Mouse (Mus musculus) embryonic facial prominence, embryonic 15.5 days (tissue): ENCODE results near the gene Tdrd6. TPM values are rescaled to one million over a fixed set of nuclear protein-coding genes. Genes with fewer than 3 reads are reported as not detected.

Experiments used
- ATAC-seq: fragments of 200-750 bp; cut with Nextera tagmentation; 2 replicates; pipeline ENCODE4 v1.8.0; 2017; ENCODE audit warnings: low read depth, moderate TSS enrichment; ENCODE audit not compliant: insufficient number of reproducible peaks, low FRiP score, low TSS enrichment
- H3K27ac ChIP-seq: fragments of 300-500 bp; sonication (generic); replicated peaks from 2 replicates; pipeline ENCODE4 v1.5.1; 2015; ENCODE audit warnings: mild to moderate bottlenecking, inconsistent platforms
- H3K27me3 ChIP-seq: fragments of 300-500 bp; sonication (generic); 2 replicates; pipeline ENCODE4 v1.6.1; 2015; ENCODE audit warnings: inconsistent platforms
- H3K36me3 ChIP-seq: fragments of 300-500 bp; sonication (generic); 2 replicates; pipeline ENCODE4 v1.6.1; 2015; ENCODE audit warnings: mild to moderate bottlenecking, inconsistent platforms
- H3K4me1 ChIP-seq: fragments of 300-500 bp; sonication (generic); 2 replicates; pipeline ENCODE4 v1.6.1; 2015; ENCODE audit warnings: inconsistent platforms
- H3K4me2 ChIP-seq: fragments of 300-500 bp; sonication (generic); replicated peaks from 2 replicates; pipeline ENCODE4 v1.6.1; 2015; ENCODE audit warnings: mild to moderate bottlenecking, inconsistent platforms
- H3K4me3 ChIP-seq: fragments of 300-500 bp; sonication (generic); replicated peaks from 2 replicates; pipeline ENCODE4 v1.5.1; 2015; ENCODE audit warnings: mild to moderate bottlenecking, inconsistent platforms
- H3K9ac ChIP-seq: fragments of 300-500 bp; sonication (generic); 2 replicates; pipeline ENCODE4 v1.6.1; 2015; ENCODE audit warnings: inconsistent platforms
- H3K9me3 ChIP-seq: fragments of 300-500 bp; sonication (generic); replicated peaks from 2 replicates; pipeline ENCODE4 v1.6.1; 2016; ENCODE audit warnings: inconsistent platforms
- WGBS: fragments of 180-500 bp; shearing (Covaris S2); methylation state at CpG from one replicate; pipeline ENCODE4 v1.1.7; 2015; 5-methylcytosine and 5-hydroxymethylcytosine counted together
- polyA plus RNA-seq: library from polyadenylated mRNA; unstranded; fragments of >200 nt; fragmentation: Nextera tagmentation; extraction: Ambion mirVana; gene quantifications from 2 replicates; pipeline ENCODE4 v1.2.1, GENCODE M21; 2015

Gene Tdrd6
- polyA plus RNA-seq, 1 experiment from 2014 or later = 0.04 TPM

DNA sequence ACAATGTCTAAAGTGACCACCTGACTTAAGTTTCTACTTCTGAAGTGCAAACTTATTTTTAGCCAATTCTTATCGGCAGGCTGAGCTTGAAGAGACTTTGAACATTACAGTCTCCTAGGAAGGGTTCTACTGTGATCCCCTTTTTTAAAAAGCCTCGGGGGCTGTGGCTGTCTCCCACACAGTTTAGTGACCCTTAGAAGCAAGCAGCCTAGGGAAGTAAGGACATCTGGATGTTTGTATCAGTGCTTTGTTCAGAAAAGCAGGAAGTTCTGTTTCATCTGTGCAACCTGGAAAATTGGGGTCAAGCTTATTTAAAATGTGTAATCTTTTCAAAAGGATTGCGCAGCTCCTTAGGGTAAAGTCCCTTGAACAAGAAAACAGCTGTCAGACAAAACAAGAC, 49.6 kb downstream of the Tdrd6 start:
- 0 out of 2 replicates have a peak overlapping the region, but pooled peaks have one; percentile 5 for H3K27ac ChIP-seq

DNA sequence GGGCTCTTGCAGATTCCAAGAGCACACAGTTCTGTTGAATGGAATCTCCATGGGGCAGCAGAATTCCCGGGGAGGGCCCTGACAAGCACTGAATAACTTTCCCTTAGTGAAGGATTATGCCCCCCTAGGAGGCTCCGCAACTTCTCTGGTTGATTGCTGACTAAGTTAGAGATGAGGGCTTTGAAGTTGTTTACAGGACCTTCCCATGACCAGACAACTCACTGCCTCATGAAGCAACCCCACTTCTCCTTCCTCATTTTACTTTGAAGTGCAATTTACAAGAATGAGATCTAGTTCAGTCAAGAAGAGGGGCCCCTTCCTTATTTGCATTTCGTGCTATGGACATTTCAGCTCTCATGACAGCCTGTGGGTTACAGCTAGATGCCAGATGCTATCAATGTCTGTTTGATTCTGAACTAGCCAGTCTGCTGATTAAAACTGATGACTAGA, 56.5 kb downstream of the Tdrd6 start:
- ATAC-seq = no peak
- peaks cover 2% of the 10 kb centered on the region for H3K4me1 ChIP-seq
- no peaks in the 10 kb centered on the region for H3K9me3 ChIP-seq
- no peaks in the 10 kb centered on the region for H3K36me3 ChIP-seq
- no peak overlapping the region for H3K4me2 ChIP-seq
- H3K27ac ChIP-seq = no peak overlapping the region
- 36% methylated on average over 3 of the region's 3 CpGs for WGBS
- no peak overlapping the region for H3K4me3 ChIP-seq
- no peak overlapping the region for H3K9ac ChIP-seq
- no peaks in the 10 kb centered on the region for H3K27me3 ChIP-seq

More for the DNA sequence above, 49.6 kb downstream of the Tdrd6 start:
- no peak for ATAC-seq
- 14% methylated on average over 3 of the region's 3 CpGs for WGBS
- H3K4me2 ChIP-seq = peak overlapping the region; percentile 21; the same call in 1 of the 2 replicates
- no peak overlapping the region for H3K9ac ChIP-seq
- no peaks in the 10 kb centered on the region for H3K9me3 ChIP-seq
- H3K36me3 ChIP-seq = no peaks in the 10 kb centered on the region
- H3K27me3 ChIP-seq = no peaks in the 10 kb centered on the region
- no peak overlapping the region for H3K4me3 ChIP-seq
- H3K4me1 ChIP-seq = peaks cover 15% of the 10 kb centered on the region; the same call in 1 of the 2 replicates

DNA sequence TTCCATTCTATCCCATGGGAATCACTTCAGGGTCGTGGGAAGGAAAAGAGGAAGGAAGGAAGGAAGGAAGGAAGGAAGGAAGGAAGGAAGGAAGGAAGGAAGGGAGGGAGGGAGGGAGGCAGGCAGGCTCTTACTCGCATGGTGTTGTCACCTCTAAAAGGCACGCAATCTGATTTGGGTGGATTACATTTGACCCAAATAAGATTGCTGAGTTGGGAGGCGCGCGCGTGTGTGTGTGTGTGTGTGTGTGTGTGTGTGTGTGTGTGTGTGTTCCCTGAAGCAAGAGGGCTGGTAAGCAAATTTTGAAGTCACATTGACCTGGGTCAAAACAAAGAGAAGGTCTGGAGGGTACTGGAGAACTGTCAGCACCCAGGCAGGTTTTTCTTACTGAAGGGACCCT, 60.8 kb downstream of the Tdrd6 start:
- 58% methylated on average over 7 of the region's 7 CpGs for WGBS
- Histone ChIP-seq H3K27ac (no peak overlapping the region), H3K4me3 (no peak overlapping the region), H3K4me1 (peaks cover 6% of the 10 kb centered on the region), H3K9me3 (no peaks in the 10 kb centered on the region), H3K27me3 (no peaks in the 10 kb centered on the region), H3K9ac (no peak overlapping the region), H3K4me2 (no peak overlapping the region), H3K36me3 (no peaks in the 10 kb centered on the region)
- no peak for ATAC-seq

DNA sequence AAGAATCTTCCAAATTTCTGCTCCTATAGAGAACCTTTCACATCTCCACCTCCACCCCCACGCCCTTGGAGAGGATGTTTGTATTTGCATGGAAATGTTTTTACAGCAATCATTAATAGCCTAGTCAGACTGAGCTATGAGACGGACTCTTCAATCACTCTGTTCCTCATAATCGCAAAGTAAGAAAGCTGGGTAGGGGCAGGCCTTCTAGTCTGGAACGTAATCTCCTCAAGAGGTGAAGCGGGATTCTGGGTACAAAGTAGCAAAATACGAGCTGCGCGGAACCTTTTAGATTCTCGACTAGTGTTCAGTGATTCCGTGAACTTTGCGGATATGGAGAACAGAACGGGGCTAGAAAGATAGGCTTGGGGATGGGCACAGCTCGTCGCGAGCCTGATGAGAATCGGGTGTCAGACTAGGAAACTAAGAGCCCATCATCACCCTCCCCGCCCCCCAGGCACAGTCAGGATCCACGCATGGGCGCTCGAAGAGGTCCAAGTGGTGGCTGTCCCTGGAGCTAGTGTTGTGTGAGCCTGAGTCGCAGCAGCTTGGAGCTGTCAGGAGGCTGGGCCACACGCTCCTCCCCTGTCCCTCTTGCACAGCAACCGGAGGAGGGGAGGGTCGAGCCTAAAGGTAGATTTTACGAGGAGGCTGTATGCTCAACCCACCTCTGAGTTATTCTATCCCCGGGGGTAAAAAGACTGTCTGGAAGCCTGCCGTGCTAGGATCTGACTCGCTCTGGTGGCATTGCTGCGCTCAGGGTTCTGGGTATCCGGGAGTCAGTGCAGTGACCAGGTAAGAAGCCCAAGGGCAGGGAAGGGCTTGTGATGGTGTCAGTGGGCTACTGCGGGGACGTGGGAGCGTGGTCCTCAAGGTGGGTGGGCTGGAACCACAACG, 61.9 kb downstream of the Tdrd6 start, which contains the start of gene Pla2g7:
Gene Pla2g7 (plus strand): TSS at position 107 of the 897 bp plus-strand sequence.
- Histone ChIP-seq H3K4me1 (peaks cover 6% of the 10 kb centered on the region), H3K4me2 (peak within 1 kb of the TSS; percentile 75), H3K9ac (peak within 1 kb of the TSS; percentile 33; the same call in 1 of the 2 replicates), H3K4me3 (peak within 1 kb of the TSS; percentile 46), H3K27me3 (no peaks in the 10 kb centered on the region), H3K36me3 (no peaks in the 10 kb centered on the region), H3K9me3 (no peaks in the 10 kb centered on the region), H3K27ac (peak within 1 kb of the TSS; percentile 58; the same call in 1 of the 2 replicates)
- WGBS = 1% methylated on average over 34 of the region's 34 CpGs
- peak; percentile 73; the same call in 1 of the 2 replicates for ATAC-seq

DNA sequence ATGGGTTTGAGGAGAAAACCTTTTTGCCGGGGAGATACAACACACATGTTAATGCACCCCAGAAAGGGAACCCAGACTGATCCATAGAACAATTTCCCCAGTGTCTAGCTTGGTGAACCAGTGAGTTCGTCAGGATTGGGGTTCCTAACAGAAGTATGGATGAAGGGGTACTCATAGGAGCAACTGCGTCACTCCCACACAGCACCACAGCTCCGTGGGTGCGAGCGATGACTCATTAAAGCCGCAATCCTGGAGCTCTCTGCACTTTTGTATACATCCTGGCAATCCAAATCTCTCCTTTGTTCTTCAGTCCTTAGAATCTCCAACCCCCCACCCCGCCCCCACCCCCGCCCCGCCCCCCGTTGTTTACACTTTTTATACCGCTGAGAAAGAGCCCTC, 62.5 kb downstream of the Tdrd6 start:
- Histone ChIP-seq H3K27ac (no peak overlapping the region), H3K9ac (no peak overlapping the region), H3K4me2 (peak overlapping the region; percentile 75), H3K36me3 (no peaks in the 10 kb centered on the region), H3K27me3 (no peaks in the 10 kb centered on the region), H3K4me3 (peak overlapping the region; percentile 46), H3K4me1 (peaks cover 6% of the 10 kb centered on the region), H3K9me3 (no peaks in the 10 kb centered on the region)
- ATAC-seq = no peak
- 9% methylated on average over 12 of the region's 12 CpGs for WGBS

Other genes starting within 250 kb of the Tdrd6 start
- 0.25 and 0.40 TPM in 2 replicates for gene Mep1a, start 127.5 kb downstream of the Tdrd6 start, polyA plus RNA-seq
- 0.59 and 1.3 TPM in 2 replicates for gene Ankrd66, start 86.7 kb downstream of the Tdrd6 start, polyA plus RNA-seq
- 12.5 and 14.6 TPM in 2 replicates for gene Pla2g7, start 62.2 kb downstream of the Tdrd6 start, polyA plus RNA-seq
- 31.4 and 38.8 TPM in 2 replicates for gene Slc25a27, start 36.9 kb upstream of the Tdrd6 start, polyA plus RNA-seq
- 23.5 and 26.2 TPM in 2 replicates for gene Cyp39a1, start 37.1 kb upstream of the Tdrd6 start, polyA plus RNA-seq
- 4.0 and 4.9 TPM in 2 replicates for gene Rcan2, start 171.1 kb upstream of the Tdrd6 start, polyA plus RNA-seq